Mouse (Mus musculus) spleen, postnatal 4 days (tissue): ENCODE measurements around the gene Raf1.
A peak's percentile ranks its signal among the peaks of the same experiment; 100 is the strongest.

Experiments
- DNase-seq, 2 experiments: peaks; one replicate each; pipeline ENCODE4 v3.0.0; 2022; ENCODE audit warnings: low spot score in 2 of 2

The Raf1 gene

DNA sequence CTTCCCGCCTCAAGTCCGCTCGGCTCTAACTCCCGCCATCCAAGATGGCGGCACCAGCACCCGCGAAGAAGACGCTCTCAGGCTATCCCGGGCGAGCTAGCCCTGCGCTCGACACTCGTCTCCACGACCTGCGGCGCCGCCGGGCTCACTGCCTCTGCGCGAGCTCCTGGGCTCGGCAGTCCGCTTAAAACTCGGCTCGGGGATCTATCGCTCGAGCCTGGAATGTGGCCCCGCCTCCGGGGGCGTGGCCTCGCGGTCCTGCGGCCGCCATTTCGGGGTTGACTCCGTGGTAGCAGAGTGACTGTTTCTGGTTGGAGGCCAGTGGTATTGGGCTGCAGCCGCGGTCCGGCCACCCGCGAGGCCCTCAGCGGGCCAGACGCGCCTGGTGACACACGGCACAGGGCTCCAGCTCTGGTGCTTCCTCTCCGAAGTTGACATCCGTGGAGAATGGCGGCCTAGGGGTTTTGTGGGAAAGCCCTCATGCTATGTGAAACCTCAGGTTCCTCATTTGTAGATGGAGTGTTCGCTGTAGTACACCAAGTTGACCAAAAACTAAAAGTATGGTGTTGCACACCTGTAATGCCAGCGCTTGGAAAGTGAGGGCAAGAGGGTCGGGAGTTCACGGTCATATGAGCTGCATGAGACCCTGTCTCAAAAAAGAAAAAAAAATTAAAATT lies at the start of gene Raf1:
TSS of gene Raf1 (minus strand) at position 184 of the 677 bp plus-strand sequence.
- peak; percentile 97 to 98 for DNase-seq

DNA sequence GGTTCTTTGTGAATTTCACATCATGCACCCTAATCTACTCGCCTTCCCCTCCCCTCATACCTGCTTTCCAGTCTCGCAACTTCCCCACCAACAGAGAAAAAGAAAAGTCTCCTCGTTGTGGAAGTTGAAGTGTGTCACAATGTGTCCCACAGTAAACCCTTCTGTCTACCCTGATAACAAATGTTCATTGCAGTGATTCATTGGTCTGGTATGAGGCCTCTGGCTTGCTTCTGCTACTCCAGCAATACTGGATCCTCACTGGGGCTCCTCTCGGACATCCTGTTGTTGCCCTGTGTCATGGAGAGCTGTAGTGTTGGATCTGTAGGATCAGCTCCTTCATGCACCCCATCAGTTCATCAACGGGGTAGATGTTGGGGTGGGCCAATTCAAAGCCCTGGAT lies 45.8 kb upstream of the Raf1 start:
- no peak for DNase-seq

DNA sequence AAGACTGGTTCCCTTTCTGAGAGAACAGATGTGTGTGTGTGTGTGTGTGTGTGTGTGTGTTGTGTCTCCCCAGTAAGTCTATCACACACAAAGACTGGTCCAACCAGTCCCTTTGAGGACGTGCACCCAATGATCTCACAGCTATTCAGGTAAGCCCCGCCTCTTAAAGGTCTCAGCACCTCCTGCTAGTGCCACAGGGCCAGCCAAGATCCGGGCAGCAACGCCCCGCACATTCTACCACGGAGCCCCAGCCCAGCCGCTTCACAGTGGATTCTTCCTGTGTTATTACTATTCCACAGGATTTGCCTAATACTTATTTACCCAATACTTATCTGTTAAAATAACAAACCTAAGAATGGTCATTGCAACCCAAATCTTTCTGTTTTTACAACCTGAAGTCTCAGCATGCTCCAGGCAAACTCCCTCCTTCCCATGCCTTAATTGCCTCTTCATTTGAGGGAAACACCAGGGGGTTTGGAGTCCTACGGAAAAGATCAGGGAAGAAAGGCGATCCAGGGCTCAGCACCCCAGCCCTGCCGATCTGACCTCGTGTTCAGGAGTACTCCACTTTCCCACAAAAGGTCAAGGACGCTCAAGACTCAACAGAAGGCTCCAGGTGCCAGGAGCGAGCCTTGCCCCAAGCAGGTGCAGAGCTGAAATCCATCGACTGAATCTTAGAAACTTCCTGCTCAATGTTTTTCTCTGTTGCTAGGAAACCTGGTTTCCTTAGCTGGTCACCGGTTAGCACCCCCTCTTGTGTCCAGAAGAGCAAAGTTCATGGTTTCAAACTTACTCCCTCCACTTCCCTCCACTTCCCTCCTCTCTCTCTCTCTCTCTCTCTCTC lies 41.5 kb upstream of the Raf1 start:
- DNase-seq: peak; percentile 37 to 65

DNA sequence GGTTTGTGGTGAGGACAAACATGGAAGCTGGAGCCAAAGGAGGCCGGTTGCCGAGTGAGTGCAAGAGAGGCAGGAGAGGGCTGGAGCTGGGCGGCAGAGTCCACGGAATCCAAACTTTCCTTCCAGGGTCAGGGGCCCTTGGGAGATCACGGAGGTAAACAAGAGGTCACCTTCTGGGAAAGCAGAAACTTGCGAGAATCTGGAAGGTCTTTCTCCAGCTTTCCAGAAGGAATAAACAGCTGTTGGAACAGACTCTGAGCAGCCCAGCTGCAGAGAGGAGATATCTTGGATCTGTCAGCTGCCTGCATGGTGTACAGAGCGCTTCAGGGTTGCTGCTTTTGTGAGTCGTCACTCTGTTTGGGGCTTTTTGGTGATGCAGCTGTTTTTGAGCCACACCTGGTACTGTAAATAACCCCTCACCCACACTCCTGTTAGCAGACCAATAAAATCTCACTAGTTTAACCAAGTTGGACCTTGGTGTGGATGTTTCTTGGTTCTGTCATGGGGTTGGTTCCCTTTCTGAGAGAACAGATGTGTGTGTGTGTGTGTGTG lies 40.7 kb upstream of the Raf1 start:
- no peak for DNase-seq

DNA sequence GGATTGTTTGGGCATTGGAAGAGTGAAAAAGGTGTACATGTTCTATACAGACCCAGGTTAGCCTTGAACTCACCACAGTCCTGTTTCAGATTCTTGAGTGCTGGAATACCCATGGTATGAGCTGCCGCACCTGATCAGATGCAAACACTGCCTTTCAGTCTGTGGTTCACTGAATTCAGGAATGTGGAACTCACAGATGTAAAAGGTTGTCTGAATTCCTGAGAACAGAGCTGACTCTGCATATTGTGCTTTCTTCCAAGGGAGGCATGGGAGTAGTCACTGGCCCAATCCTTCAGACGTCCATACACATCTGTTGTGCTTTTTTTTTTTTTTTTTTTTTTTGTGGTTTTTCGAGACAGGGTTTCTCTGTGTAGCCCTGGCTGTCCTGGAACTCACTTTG lies 34.8 kb upstream of the Raf1 start:
- no peak for DNase-seq

DNA sequence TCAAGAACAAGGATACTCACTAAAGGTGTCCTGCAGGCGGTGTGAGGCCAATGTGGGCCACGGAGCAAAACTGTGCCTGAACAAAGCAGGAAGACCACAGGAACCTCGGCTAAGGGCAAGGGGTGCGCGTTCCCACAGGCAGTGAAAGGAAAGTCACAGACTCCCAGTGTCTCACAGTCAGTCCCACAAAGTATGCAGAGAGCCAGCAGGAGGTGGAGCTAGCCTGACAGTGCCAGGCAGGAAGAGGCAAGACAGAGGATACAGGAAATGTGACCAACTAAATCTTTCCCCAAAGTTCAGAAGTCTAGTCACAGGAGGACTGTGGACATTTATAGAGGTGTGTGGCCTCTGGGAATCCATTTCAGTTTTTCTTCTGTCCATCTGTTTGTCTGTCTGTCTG lies 26.5 kb upstream of the Raf1 start:
- no peak for DNase-seq

DNA sequence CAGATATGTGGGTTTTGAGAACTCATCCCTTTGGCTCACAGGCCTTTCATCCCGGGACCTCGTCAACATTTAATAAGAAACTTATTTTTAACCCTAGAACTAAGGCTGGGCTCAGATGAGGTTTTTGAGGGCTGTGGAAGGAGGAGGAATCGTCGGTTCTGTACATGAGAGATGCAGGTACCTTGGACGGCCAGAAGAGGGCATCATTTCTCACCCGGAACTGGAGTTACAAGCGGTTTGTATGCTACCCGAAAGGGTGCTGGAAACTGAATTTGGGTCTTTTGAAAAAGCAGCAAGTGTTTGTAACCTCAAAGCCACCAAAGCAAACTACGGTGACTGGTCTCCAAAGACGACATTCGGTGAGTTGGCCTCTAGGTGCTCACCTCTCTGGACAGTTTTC lies 24.9 kb upstream of the Raf1 start:
- DNase-seq: no peak

DNA sequence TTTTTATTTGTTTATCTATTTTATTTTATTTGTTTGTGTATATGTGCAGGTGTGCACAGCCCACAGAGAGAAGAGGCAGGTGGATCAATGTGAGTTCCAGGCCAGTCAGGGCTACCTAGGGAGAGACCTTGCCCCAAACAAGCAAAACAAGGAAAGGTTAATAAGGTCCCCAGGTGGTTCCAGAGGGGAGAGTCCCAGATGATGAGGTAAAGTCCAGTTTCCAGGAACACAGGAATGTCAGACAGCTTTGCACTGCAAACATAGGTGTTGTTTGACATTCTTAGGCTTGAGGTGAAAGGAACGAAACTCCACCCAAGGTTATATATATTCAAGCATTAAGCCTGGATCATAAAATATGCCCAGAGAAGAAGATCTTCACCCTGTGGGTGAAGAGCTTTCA lies 24.3 kb upstream of the Raf1 start:
- DNase-seq: no peak

DNA sequence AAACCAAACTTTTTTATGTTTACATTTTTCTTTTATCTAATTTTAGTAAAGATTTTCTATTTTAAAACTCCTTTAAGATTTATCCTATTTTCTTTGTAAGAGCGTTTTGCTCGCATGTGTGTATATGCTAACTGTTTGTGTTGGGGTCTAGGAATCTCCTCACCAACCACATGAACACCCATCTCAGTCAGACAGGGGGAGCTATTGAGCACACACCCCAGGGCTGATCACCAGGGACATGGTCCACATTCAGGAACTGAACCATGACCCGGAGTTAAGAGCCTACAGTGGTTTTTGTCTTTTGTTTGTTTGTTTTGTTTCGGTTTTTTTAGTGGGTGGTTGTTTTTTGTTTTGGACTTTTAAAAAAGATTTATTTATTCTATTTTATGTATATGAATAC lies 22.3 kb upstream of the Raf1 start:
- no peak for DNase-seq

DNA sequence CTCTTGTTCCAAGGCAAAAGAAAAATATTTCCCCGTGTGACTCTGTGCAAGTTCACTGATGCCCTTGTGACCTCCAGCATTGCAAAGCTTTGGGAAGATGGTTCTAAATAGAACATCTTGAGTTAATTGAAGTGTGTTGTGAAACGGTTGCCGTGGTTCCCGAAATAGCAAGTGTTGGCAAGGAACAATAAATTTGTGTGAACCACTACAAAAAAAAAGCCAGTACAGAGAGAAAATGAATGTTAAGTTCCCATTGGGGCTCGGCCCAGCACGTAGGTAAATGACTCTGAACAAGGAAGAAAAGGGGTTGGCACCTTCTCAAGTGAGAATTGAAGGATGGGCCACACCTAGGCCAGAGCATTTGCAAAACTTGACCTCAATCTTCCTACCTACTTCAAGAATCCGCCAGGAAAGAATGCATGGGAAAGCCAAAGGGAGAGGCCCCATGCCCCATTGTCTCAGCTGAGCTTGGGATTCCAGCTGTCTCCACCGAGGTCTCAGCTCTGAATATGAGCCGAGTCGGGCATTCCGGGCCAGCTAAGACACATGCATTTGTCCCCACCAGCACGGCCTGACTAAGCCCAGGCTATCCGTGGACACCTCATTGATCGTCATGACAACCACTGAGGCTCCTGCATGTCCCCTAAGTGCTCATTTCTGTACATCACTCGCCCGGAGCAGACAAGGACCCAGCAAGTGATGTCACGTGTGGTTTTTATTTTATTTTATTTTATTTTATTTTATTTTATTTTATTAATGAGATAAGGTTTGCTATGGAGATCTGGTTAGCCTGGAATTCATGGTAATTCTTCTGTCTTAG lies 21.5 kb upstream of the Raf1 start:
- no peak for DNase-seq

DNA sequence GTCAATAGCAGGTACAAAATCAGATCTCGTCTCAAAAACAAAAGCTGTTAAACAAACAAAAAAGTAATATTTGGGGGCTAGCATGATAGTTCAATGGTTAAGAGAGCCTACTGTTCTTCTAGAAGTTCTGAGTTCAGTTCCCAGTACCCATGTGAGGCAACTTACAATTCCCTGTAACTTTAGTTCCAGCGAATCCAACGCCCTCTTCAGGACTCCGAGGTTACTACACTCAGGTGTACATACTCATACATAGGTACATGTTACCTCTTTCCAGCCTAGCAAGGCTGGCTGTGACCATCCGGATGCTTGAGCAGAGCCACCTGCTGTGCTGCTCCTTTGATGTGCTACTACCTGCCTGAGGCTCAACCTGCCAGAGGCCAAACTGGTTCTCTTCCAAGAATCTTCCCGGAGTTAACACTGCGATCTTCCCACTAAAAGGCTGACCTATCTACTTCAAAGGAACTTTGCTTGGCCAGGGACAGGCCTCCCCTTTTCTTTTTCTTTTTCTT lies 20.3 kb upstream of the Raf1 start:
- no peak for DNase-seq

DNA sequence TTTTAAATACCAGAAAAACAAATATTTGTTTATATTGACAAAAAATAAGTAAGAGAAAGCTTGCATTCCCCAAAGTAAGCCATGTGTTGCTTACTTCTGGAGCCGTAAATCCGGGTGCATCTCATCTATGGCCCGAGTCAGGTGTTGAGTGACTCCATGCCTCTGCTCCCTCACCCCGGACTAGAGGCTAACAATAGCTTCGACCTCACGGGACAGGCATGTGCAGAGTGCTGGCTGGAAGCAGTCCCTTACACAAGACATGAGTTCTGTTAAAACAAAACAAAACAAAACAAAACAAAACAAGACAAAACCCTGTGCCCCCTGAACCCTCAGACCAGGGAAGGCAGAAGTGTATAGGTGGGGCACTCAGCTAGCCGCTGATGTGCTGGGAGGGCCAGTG lies 18.7 kb upstream of the Raf1 start:
- DNase-seq: no peak

DNA sequence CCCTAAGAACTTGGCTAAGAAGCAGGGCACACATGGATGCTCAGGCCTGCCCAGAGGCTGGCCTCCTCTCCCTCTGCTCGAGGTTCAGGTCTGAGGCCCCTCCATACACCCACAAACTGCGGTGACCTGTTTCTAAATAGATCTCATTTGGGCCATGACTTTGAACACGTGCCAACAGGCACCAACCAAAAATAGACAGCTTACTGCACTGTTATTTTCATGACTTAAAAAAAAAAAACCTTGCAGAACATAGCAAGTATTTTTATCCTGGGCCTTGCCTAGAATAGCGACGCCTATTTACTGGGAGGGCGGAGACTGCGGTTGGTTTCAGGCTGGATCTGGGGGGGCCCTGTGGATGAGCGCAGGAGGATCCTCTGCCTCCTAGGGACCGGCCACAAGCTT lies 18.0 kb upstream of the Raf1 start:
- no peak for DNase-seq

DNA sequence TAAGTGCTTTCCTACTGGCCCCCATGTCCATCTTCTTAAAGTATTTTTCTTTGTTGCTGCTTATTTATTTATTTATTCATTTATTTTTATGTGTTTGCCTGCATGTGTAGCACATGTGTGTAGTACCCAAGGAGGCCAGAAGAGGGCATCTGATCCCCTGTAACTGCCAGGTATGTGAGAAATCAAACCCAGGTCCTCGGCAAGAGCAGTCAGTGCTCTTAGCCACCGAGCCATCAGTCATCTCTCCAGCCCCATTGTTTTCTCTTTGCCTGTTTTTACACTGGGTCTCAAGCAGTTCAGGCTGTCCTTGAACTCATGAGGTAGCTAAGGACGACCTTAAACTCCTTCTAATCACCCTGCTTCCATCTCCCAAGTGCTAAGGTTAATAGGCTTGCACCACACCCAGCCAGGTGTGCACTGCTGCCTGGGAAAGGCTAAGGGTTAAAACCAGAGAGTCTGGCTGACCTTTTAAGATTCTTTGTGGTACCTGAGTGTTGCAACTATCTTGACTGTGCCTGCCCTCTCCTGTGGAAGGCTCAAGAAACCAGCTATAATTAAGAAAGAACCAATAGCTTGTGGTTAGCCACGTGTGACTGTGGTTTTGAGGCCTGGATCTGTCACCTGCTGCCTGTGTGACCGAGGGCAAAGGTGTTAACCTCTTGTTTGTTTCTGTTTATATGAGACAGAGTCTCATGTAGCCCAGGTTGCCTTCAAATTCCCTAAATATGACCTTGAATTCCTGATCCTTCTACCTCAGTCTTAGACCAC lies 16.7 kb upstream of the Raf1 start:
- DNase-seq: peak in 1 of 2 experiments; percentile 22

DNA sequence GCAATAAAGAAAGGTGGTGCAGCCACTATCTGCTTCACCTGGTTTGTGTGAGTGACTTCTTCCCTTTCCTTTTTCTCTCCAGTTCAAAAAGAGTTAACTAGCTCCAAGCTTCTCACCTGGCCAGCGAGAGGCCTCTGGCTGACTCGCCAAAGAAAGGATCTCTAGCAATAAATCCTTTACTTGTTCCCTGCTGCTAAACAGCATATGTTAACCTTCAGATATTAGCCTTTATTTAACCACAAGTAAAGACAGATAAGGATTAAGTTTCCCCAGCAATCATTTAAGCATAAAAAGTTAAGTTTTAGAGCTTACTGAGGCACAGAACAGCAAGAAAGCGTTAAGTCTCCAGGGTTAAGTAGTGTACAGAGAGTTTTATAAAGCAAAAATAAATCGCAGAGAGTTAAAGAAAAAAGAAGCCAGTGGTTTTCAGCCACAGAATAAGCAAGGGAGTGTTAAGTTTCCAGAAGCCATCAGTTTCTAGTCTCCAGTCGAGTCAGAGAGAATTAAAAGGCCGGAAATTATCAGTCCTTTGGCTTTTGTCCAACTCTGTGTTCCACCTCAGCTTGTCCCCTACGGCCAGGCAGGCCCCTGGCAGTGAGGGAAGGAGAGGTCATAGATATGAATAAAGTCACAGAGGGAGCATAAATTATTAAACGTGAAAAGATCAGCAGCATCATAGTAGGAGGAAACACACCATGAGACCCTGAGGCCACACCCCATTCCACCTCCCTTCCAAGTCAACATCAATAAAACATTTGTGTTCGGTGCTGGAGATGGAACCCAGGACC lies 15.9 kb upstream of the Raf1 start:
- no peak for DNase-seq

DNA sequence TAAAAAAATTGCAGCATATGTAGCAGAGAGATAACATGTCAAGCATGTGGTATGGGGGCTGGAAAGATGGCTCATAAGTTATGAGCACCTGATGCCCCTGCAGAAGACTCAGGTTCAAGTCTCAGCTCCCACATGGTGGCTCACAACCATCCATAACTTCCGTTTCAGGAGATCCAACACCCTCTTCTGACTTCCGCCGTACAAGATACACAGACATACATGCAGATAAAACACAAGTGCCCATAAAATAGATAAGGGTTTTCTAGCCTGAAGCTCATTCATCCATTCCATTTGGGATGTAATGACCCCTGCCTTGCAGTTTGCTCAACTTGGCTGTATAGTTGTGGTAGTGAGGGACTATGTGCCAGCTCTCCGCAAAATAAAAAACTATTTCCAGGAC lies 13.7 kb upstream of the Raf1 start:
- DNase-seq: no peak

DNA sequence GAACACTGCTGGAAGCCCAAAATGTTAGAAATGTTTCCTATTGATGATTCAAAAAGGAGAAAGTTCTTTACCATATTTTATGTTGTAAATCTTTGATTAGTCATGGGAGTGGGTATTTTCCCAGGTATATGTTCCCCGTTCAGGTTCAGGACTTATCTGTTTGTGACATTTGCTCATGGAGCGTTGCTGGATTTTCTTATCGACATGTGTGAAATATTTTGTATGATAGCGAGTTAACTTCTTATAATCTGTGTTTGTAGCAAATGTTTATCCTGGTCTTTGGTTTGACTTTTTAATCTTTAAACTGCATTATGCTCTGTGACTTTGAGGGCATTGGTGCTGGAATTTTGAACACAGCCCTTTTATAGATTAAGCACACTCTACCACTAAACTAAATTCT lies 12.2 kb upstream of the Raf1 start:
- DNase-seq: no peak

DNA sequence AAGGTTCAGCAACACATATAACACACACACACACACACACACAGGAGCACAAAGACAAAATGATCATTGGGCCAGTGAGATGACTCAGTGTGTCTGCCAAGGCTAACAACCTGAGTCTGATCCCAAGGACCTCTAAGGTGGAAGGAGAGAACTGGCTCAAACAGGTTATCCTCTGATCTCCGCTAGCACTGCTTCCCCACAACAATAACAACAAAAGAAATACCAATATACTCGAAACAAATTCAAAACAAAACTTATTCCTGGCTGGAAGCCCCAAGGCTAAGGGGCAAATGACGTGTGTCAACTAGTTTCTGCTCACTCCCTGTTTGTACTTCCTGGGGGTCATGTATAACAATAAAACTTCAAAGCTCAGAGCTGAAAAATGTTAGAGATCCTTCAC lies 11.3 kb upstream of the Raf1 start:
- DNase-seq: no peak

DNA sequence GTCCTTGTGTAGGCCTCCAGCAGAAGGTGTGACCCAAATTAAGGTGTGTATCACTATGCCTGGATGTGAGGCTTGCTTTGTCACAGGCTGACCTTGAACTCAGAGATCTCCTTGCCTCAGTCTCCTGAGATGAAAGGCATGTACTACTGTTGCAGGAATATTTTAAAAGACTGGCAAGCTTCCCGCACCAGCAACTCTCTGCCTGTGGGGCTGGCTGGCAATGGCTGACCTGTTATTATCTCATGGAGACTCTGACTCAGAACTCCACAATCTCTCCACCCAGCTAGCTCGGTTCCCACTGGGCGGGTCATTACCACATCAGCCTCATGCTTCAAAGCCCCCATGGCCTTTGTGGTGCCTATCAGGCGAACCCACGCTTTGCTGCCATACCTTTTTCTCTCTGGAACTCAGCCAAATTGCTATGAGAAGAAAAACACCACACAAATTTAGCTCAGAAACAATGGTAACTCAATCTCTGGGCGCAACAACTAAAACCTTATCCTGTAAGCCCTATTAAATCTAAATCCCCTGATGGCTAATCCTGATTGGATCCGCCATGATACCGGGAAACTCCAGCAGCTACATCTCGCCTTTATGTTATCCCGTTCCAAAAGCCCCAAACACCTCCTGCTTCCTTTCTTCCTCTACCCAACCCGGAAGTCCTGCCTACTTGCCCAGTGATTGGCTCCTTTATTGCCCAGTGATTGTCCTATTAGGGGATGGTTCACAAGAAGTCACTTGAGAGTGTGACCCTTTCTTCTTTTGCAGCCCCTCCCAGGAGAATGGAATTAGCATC lies 8.6 kb upstream of the Raf1 start:
- DNase-seq: no peak

DNA sequence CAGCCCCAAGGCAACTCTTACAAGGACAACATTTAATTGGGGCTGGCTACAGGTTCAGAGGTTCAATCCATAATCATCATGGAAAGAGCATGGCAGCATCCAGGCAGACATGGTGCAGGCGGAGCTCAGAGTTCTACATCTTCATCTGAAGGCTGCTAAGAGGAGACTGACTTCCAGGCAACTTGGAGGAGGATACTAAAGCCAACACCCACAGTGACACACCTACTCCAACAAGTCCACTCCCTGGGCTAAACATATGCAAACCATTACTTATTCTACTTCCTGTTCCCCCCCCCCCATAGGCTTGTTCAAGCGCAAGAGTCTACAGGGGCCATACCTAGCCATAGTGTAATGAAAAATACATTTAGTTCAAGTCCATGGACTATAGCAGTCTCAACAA lies 7.8 kb upstream of the Raf1 start:
- no peak for DNase-seq
